Mouse (Mus musculus): ENCODE data around the gene Pcgf5.

DNA sequence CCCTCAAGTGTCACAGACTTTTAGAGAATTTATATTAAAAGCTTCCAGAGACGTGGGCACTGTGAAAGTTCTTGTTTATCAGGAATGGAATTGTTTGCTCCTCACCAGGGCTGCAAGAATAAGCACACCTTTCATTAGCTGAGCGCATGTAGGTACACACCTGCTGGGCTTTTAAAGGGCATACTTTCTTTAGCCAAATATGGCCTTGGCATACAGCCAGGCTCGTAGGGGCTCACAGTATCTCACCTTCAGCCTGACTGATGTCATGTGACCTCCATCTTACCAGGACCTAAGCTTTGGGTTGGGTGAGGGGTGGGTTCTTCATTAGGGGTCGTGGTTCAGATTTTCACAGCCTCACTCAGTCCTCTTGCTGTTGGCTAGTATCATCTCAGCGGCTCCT lies 149.6 kb downstream of the Pcgf5 start:
- TF ChIP-seq POLR2A (IDR thresholded peaks at IDR 0.05; ENCODE audit: control insufficient read depth, low read depth, low read length): no peak
- TF ChIP-seq CTCF (IDR thresholded peaks at IDR 0.05; ENCODE audit: control insufficient read depth, insufficient read depth, insufficient replicate concordance, low read depth, low read length): no peak
